Mouse (Mus musculus): Measurements from ENCODE around the gene Tmem120a. TPM values are rescaled to one million over a fixed set of nuclear protein-coding genes. Genes with fewer than 3 reads are reported as not detected.

Gene Tmem120a
- polyA plus RNA-seq, 1 experiment: 32.7 TPM

DNA sequence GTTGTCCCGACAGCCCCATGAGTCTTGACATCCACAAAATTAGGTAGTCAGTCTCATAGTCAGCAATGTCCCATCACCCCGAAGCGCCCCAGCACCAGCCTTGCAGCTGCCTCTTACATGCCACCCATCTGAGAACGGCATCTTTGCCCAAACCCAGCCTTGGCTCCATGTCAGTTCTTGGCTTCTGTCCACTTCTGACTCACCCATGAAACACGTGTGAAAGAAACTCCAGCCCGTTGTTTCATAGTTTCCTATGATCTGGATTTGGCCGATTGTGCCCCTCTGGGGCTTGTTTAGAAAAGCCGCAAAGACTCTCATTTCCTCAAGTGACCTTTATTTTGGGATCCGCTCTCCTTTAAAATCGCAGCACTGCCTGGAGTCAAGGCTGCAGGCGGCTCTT lies 22.1 kb downstream of the Tmem120a start:
- Histone ChIP-seq H3K4me3 (no peak overlapping the region), H3K79me2 (ENCODE audit: control insufficient read depth, insufficient read depth) (peaks cover 12% of the 10 kb centered on the region), H3K27me3 (ENCODE audit: control insufficient read depth, insufficient read depth, insufficient read length) (no peaks in the 10 kb centered on the region), H3ac (ENCODE audit: control insufficient read depth, insufficient read length) (no peak overlapping the region), H3K36me3 (ENCODE audit: control insufficient read depth, insufficient read depth) (peaks cover 2% of the 10 kb centered on the region), H3K4me2 (ENCODE audit: low read depth) (peak overlapping the region; percentile 88)
- TF ChIP-seq TCF3 (IDR thresholded peaks at IDR 0.05; ENCODE audit: insufficient read length, low read depth) (no peak), MAX (IDR thresholded peaks at IDR 0.05; ENCODE audit: low read depth) (no peak), POLR2A (IDR thresholded peaks at IDR 0.05; ENCODE audit: insufficient read length, low read depth) (no peak), CEBPB (IDR thresholded peaks at IDR 0.05; ENCODE audit: insufficient read depth, poor library complexity, severe bottlenecking) (0 out of 2 replicates have a peak, but pooled peaks have one; percentile 40), POLR2AphosphoS2 (IDR thresholded peaks at IDR 0.05; ENCODE audit: insufficient read length, low read depth) (no peak), REST (IDR thresholded peaks at IDR 0.05; ENCODE audit: insufficient read depth, insufficient read length) (no peak), MYOD1 (IDR thresholded peaks at IDR 0.05; ENCODE audit: control insufficient read depth in 1 of 3, insufficient read length in 2 of 3, low read depth in 2 of 3) (peak; percentile 16 to 84 (median 80)), MYOG (IDR thresholded peaks at IDR 0.05; ENCODE audit: control insufficient read depth in 1 of 3, insufficient read depth in 1 of 3, insufficient read length in 2 of 3, low read depth in 2 of 3) (peak; percentile 23 to 82 (median 55)), USF1 (IDR thresholded peaks at IDR 0.05; ENCODE audit: low read depth) (no peak), TCF12 (IDR thresholded peaks at IDR 0.05; ENCODE audit: insufficient read depth, poor library complexity, severe bottlenecking) (no peak), SRF (IDR thresholded peaks at IDR 0.05; ENCODE audit: control insufficient read depth, insufficient read length, low read depth) (no peak), E2F4 (IDR thresholded peaks at IDR 0.05; ENCODE audit: insufficient read depth) (no peak)

DNA sequence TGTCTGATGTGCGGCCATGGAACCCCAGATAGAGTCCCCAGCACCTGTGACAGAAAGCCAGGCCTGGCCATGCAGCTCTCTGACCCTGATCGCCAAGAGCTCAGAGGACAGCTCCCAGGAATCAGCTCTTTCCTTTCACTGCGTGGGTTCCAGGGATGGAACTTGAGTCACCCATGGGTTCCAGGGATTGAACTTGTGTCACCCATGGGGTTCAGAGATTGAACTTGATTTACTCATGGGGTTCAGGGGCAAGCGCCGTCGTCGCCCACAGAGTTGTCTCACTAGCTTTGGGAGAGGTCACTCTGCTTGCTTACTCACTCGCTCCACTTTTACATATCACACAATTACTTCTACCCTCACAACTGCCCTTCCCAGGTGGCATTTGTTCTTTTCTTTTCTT lies 23.2 kb downstream of the Tmem120a start:
- Histone ChIP-seq H3K79me2 (ENCODE audit: control insufficient read depth, insufficient read depth) (peaks cover 12% of the 10 kb centered on the region), H3ac (ENCODE audit: control insufficient read depth, insufficient read length) (no peak overlapping the region), H3K36me3 (ENCODE audit: control insufficient read depth, insufficient read depth) (peaks cover 11% of the 10 kb centered on the region), H3K4me2 (ENCODE audit: low read depth) (no peak overlapping the region), H3K4me3 (no peak overlapping the region), H3K27me3 (ENCODE audit: control insufficient read depth, insufficient read depth, insufficient read length) (no peaks in the 10 kb centered on the region)
- TF ChIP-seq MAX (IDR thresholded peaks at IDR 0.05; ENCODE audit: low read depth) (no peak), SRF (IDR thresholded peaks at IDR 0.05; ENCODE audit: control insufficient read depth, insufficient read length, low read depth) (no peak), MYOG (IDR thresholded peaks at IDR 0.05; ENCODE audit: control insufficient read depth in 1 of 3, insufficient read depth in 1 of 3, insufficient read length in 2 of 3, low read depth in 2 of 3) (no peak), USF1 (IDR thresholded peaks at IDR 0.05; ENCODE audit: low read depth) (no peak), POLR2A (IDR thresholded peaks at IDR 0.05; ENCODE audit: insufficient read length, low read depth) (no peak), TCF3 (IDR thresholded peaks at IDR 0.05; ENCODE audit: insufficient read length, low read depth) (no peak), MYOD1 (IDR thresholded peaks at IDR 0.05; ENCODE audit: control insufficient read depth in 1 of 3, insufficient read length in 2 of 3, low read depth in 2 of 3) (no peak), POLR2AphosphoS2 (IDR thresholded peaks at IDR 0.05; ENCODE audit: insufficient read length, low read depth) (no peak), TCF12 (IDR thresholded peaks at IDR 0.05; ENCODE audit: insufficient read depth, poor library complexity, severe bottlenecking) (no peak), E2F4 (IDR thresholded peaks at IDR 0.05; ENCODE audit: insufficient read depth) (no peak), CEBPB (IDR thresholded peaks at IDR 0.05; ENCODE audit: insufficient read depth, poor library complexity, severe bottlenecking) (no peak), REST (IDR thresholded peaks at IDR 0.05; ENCODE audit: insufficient read depth, insufficient read length) (no peak)

DNA sequence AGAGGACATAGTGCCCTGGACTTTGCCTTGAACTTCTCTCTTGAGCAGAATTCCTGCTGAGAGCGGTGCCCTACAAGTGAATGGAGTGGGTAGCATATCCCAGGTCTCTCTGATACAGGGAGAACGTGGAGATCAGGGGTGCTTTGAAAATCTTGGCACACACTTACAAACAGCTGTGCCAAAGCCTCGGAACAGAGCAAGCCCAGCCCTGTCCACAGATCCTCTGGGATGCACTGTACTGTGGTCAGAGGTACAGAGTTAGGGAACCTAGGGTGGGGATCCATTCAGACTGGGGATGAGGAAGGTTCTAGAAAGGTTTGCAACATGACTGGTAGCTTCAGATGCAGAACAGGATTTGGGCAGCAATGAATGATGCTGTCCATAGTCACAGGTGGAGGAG lies 24.1 kb downstream of the Tmem120a start:
- Histone ChIP-seq H3ac (ENCODE audit: control insufficient read depth, insufficient read length) (no peak overlapping the region), H3K36me3 (ENCODE audit: control insufficient read depth, insufficient read depth) (peaks cover 16% of the 10 kb centered on the region), H3K27me3 (ENCODE audit: control insufficient read depth, insufficient read depth, insufficient read length) (no peaks in the 10 kb centered on the region), H3K4me3 (no peak overlapping the region), H3K4me2 (ENCODE audit: low read depth) (no peak overlapping the region), H3K79me2 (ENCODE audit: control insufficient read depth, insufficient read depth) (peaks cover 12% of the 10 kb centered on the region)
- TF ChIP-seq TCF12 (IDR thresholded peaks at IDR 0.05; ENCODE audit: insufficient read depth, poor library complexity, severe bottlenecking) (no peak), MYOD1 (IDR thresholded peaks at IDR 0.05; ENCODE audit: control insufficient read depth in 1 of 3, insufficient read length in 2 of 3, low read depth in 2 of 3) (peak in 2 of 3 experiments; percentile 13 to 26)

DNA sequence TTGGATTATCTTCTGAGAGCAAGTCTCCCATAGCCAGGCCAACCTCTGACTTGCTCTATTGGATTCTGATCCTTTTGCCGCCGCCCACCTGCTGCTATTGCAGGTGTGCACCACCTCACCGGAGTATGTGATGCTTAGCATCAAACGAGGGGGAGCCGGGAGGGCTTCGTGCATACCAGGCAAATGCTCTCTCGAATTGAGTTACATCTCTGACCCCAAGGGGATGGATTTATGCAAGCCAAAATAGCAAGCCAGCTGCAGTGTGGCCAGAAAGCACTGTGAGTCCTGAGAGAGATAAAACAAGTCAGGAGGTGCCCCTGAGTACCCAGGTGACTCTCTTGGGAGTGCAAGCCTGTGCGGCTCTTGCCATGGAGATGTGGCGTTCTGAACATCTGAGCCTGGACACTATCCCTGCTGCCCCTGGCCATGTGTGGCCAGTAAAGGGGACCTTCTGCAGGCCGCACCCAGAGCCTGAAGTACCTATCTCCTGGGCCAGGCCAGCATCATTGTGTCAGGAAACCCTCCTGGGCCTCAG lies 24.6 kb downstream of the Tmem120a start:
- Histone ChIP-seq H3K36me3 (ENCODE audit: control insufficient read depth, insufficient read depth) (peaks cover 16% of the 10 kb centered on the region), H3K79me2 (ENCODE audit: control insufficient read depth, insufficient read depth) (peaks cover 14% of the 10 kb centered on the region), H3ac (ENCODE audit: control insufficient read depth, insufficient read length) (no peak overlapping the region), H3K4me2 (ENCODE audit: low read depth) (no peak overlapping the region), H3K27me3 (ENCODE audit: control insufficient read depth, insufficient read depth, insufficient read length) (no peaks in the 10 kb centered on the region), H3K4me3 (no peak overlapping the region)
- TF ChIP-seq MYOD1 (IDR thresholded peaks at IDR 0.05; ENCODE audit: control insufficient read depth in 1 of 3, insufficient read length in 2 of 3, low read depth in 2 of 3): no peak
- TF ChIP-seq CEBPB (IDR thresholded peaks at IDR 0.05; ENCODE audit: insufficient read depth, poor library complexity, severe bottlenecking): no peak
- no peak for TF ChIP-seq TCF12 (IDR thresholded peaks at IDR 0.05; ENCODE audit: insufficient read depth, poor library complexity, severe bottlenecking)
- no peak for TF ChIP-seq SRF (IDR thresholded peaks at IDR 0.05; ENCODE audit: control insufficient read depth, insufficient read length, low read depth)
- TF ChIP-seq TCF3 (IDR thresholded peaks at IDR 0.05; ENCODE audit: insufficient read length, low read depth): no peak
- no peak for TF ChIP-seq POLR2A (IDR thresholded peaks at IDR 0.05; ENCODE audit: insufficient read length, low read depth)
- TF ChIP-seq USF1 (IDR thresholded peaks at IDR 0.05; ENCODE audit: low read depth): no peak
- no peak for TF ChIP-seq MYOG (IDR thresholded peaks at IDR 0.05; ENCODE audit: control insufficient read depth in 1 of 3, insufficient read depth in 1 of 3, insufficient read length in 2 of 3, low read depth in 2 of 3)
- no peak for TF ChIP-seq REST (IDR thresholded peaks at IDR 0.05; ENCODE audit: insufficient read depth, insufficient read length)
- no peak for TF ChIP-seq MAX (IDR thresholded peaks at IDR 0.05; ENCODE audit: low read depth)
- TF ChIP-seq E2F4 (IDR thresholded peaks at IDR 0.05; ENCODE audit: insufficient read depth): no peak
- TF ChIP-seq POLR2AphosphoS2 (IDR thresholded peaks at IDR 0.05; ENCODE audit: insufficient read length, low read depth): no peak

DNA sequence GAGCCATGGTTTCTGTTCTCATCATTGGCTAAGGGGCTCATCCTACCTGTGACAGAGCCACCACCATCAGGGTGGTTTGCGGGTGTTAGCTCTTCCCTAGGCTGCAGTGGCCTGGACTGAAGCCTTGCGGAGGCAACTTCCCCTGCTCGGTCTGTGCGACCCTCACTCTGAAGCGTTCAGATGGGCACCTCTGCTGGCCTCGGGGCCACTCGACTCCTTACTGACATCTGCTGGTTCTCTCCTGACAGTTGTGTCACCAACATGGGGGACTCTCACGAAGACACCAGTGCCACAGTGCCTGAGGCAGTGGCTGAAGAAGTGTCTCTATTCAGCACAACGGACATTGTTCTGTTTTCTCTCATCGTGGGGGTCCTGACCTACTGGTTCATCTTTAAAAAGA lies 28.6 kb downstream of the Tmem120a start:
- Histone ChIP-seq H3K36me3 (ENCODE audit: control insufficient read depth, insufficient read depth) (peaks cover 16% of the 10 kb centered on the region), H3K4me2 (ENCODE audit: low read depth) (no peak overlapping the region), H3K27me3 (ENCODE audit: control insufficient read depth, insufficient read depth, insufficient read length) (no peaks in the 10 kb centered on the region), H3K79me2 (ENCODE audit: control insufficient read depth, insufficient read depth) (peaks cover 26% of the 10 kb centered on the region), H3ac (ENCODE audit: control insufficient read depth, insufficient read length) (no peak overlapping the region), H3K4me3 (no peak overlapping the region)
- TF ChIP-seq TCF12 (IDR thresholded peaks at IDR 0.05; ENCODE audit: insufficient read depth, poor library complexity, severe bottlenecking): no peak
- TF ChIP-seq SRF (IDR thresholded peaks at IDR 0.05; ENCODE audit: control insufficient read depth, insufficient read length, low read depth): no peak
